Mouse (Mus musculus) bone marrow macrophage, adult 2 months (primary cell): Measurements from ENCODE around the gene Trim46. TPM values are rescaled to one million over a fixed set of nuclear protein-coding genes. Genes with fewer than 3 reads are reported as not detected.

Experiments used
- H3K27ac ChIP-seq: 2 replicates; pipeline ENCODE4 v1.5.1; 2012; ENCODE audit warnings: low read depth, low read length; ENCODE audit not compliant: insufficient read depth
- H3K4me1 ChIP-seq: 2 replicates; pipeline ENCODE4 v1.6.1; 2012; ENCODE audit warnings: low read length; ENCODE audit not compliant: control insufficient read depth, insufficient read depth
- H3K4me3 ChIP-seq: 2 replicates; pipeline ENCODE4 v1.5.1; 2012; ENCODE audit warnings: mild to moderate bottlenecking, low read length, moderate library complexity; ENCODE audit not compliant: insufficient read depth
- CTCF ChIP-seq: IDR thresholded peaks from 2 replicates; pipeline ENCODE4 v1.5.1; 2012; ENCODE audit warnings: low read depth, mild to moderate bottlenecking, low read length, moderate library complexity
- POLR2A ChIP-seq: IDR thresholded peaks from 2 replicates; pipeline ENCODE4 v1.6.1; 2012; ENCODE audit warnings: mild to moderate bottlenecking, low read depth, low read length, borderline replicate concordance
- polyA plus RNA-seq: library from polyadenylated mRNA; stranded (reverse); fragments of >200 nt; gene quantifications from 2 replicates; pipeline ENCODE4 v1.2.4, GENCODE M21; 2012; ENCODE audit not compliant: missing spikeins, insufficient read depth, insufficient read length

Trim46 gene
- polyA plus RNA-seq, 1 experiment = 0.34 TPM

DNA sequence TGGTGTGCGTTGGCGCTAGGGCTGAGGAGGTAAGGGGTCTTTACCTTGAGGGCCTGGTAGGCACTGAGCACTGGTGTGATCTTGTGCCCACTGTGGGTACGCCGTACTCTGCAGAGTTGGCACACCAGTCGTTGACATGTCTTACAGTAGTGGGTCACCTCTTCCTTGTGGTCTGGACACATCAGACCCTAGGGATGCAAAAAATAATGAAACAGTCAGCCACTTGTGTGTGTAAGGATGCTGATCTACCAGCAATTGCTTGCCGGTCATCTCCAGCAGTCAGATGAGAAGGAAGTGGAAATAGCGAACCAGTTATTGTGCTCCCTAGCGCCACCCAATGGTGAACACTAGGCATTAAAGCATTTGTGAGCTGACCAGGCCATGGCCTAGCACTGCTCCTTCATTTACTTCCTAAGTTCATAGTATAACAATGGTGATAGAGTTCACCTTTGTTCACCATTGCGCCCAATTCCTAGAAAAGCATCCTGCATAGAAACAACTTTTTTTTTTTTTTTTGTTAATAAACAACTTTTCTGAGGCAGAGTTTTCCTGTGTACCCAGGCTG lies 3.7 kb downstream of the Trim46 start:
- TF ChIP-seq CTCF (peak; percentile 34; the same call in 1 of the 2 replicates), POLR2A (no peak)
- Histone ChIP-seq H3K4me3 (no peak overlapping the region), H3K4me1 (peaks cover 4% of the 10 kb centered on the region), H3K27ac (no peak overlapping the region)

DNA sequence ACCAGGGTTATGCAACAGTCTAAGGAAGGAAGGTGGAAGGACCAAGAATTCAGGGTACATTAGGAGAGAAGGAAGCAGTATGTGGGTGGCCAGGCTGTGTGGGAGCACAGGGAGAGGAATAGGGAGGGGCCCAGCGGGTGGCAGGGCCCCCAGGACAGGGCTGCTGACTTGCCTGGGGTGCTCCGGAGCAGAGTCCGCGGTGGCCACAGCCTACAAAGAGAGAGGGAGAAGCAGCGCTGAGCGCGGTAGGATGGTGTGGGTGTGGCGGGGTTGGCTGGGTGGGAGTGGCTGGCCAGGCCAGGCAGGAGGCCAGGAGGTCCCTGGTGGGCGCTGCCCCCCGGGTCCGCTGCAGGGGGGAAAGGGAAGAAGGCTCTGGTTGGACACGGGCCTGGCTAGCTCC lies 7.6 kb downstream of the Trim46 start:
- Histone ChIP-seq H3K4me3 (no peak overlapping the region), H3K27ac (no peak overlapping the region), H3K4me1 (peaks cover 11% of the 10 kb centered on the region)
- TF ChIP-seq POLR2A = no peak

DNA sequence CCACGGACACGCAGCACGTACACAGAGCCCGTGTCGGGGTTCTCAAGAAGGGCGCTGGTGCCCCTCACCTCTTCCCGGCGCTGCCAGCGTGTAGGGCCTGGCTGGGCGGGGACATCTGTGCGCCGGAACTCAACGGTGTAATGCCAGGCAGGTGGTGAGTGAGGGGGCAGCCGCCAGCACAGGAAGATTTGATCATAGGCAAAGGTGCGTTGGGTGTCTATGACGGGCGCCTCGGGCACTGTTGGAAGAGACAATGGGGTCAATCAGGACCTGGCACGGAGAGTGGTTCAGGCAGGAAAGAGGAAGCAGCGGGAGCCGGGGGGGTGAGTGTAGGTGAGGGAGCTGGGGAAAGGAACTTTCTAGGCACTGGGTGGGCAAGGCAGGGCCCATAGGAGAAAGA lies 8.4 kb downstream of the Trim46 start:
- Histone ChIP-seq H3K27ac (no peak overlapping the region), H3K4me3 (no peak overlapping the region), H3K4me1 (peaks cover 18% of the 10 kb centered on the region)
- TF ChIP-seq CTCF (no peak), POLR2A (no peak)

DNA sequence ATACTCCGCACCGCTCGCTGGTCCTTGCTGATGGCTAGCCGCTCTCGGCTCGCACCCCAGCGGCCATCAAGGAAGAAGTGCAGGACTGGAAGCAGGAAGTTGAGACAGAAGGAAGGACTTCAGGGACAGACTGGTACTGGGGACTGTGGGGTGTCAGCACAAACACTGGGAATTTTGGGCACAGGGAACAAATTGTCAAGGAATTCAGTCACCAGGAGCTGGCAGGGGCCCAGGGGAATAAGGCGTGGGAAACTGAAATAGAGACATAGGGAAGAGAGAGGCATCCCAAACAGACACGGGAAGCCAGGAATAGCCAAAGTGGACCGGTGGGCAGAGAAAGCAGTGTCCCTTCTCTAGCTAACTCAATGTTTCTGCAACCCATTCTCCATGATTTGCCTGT lies 9.6 kb downstream of the Trim46 start:
- no peak for TF ChIP-seq POLR2A
- TF ChIP-seq CTCF = no peak
- Histone ChIP-seq H3K4me1 (peaks cover 18% of the 10 kb centered on the region), H3K4me3 (no peak overlapping the region)

DNA sequence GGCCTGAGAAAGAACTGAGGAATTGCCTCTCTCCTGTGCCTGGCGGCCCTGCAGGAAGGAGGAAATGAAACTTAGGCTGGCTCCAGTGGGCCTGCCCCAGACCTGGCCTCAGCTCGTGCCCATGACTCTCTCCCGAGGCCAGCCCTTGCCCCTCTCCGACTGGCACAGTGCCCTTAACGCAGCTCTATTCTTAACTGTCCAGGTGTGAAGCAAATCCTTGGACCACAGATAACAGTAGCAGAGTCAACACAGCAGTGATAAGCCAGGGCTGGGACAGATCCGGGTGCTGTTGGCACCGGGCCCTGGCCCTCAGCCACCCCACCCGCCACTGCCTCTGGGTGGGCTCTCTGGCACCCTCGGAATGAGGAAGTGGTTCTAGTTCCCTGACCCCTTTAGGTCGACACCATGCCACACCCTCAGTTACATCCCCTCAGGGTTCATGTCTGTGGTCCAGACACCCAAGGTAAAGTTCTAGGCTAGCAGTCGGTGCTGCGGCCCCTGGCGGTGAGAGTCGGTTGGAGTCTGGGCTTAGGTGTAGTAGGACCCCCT lies 12.5 kb downstream of the Trim46 start:
- Histone ChIP-seq H3K4me1 (peaks cover 20% of the 10 kb centered on the region), H3K27ac (peak overlapping the region; percentile 48), H3K4me3 (no peak overlapping the region)
- TF ChIP-seq POLR2A = no peak
- TF ChIP-seq CTCF = no peak

More for the DNA sequence above, 9.6 kb downstream of the Trim46 start:
- H3K27ac ChIP-seq = no peak overlapping the region

DNA sequence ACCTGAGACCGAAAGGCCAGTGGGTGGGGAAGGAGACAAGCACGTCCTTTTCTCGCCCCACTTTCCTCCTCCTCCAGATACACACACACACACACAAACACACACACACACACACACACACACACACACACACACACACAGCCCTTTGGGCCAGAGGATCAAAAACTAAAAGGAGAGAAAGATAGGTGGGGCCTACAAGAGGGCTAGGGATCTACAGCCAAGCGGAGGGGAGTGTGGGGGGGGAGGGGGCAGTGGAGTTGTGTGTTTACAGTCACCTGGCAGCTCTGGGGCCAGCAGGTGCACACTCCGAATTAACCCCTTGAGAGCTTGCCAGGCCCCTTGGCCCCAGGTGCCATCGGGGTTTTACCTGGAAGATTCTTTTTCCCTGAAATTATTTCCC lies 13.5 kb downstream of the Trim46 start:
- peaks cover 24% of the 10 kb centered on the region for H3K4me1 ChIP-seq
- H3K4me3 ChIP-seq = no peak overlapping the region
- TF ChIP-seq CTCF (no peak), POLR2A (no peak)
- H3K27ac ChIP-seq = no peak overlapping the region

DNA sequence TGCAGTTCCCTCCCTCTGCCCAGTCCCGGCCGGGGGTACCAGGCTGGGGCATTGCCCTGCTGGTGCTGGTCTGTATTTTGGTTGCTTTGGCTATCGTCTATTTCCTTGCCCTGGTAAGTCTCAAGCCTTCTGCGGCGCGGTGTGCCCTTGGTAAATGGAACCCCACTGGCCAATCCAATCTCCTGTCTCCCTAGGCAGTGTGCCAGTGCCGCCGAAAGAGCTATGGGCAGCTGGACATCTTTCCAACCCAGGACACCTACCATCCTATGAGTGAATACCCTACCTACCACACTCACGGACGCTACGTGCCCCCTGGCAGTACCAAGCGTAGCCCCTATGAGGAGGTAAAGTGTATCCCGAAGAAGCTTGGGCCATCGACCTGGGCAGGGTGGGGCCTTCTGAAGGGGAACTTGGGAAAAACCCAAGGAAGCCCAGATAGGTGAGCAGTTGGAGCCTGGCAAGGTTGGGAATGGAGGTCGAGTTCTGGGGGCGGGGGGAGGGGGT lies 14.3 kb downstream of the Trim46 start:
- H3K27ac ChIP-seq = no peak overlapping the region
- H3K4me1 ChIP-seq = peaks cover 25% of the 10 kb centered on the region
- no peak for TF ChIP-seq POLR2A
- TF ChIP-seq CTCF = no peak
- H3K4me3 ChIP-seq = no peak overlapping the region

DNA sequence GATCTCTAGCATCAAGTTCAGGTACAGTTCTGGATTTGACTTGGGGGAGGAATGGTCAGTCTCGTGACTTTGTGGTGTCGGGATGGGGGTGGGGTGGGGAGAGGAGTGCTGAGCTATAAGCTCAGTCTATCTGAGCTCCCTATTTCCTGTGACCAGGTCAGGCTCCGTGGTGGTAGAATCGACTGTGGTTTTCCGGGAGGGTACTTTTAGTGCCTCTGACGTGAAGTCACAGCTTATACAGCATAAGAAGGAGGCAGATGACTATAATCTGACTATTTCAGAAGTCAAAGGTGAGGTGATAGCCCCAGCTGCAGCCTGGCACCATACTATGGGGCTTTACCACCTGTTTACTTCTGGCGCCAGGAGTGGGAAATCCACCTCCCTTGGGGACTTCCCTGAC lies 14.8 kb downstream of the Trim46 start:
- H3K27ac ChIP-seq = no peak overlapping the region
- TF ChIP-seq CTCF (no peak), POLR2A (no peak)
- H3K4me3 ChIP-seq = no peak overlapping the region
- H3K4me1 ChIP-seq = peaks cover 25% of the 10 kb centered on the region

DNA sequence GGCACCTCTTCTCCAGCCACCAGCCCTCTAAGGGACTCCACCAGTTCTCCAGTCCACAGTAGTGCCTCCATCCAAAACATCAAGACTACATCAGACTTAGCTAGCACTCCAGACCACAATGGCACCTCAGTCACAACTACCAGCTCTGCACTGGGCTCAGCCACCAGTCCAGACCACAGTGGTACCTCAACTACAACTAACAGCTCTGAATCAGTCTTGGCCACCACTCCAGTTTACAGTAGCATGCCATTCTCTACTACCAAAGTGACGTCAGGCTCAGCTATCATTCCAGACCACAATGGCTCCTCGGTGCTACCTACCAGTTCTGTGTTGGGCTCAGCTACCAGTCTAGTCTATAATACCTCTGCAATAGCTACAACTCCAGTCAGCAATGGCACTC lies 15.5 kb downstream of the Trim46 start:
- Histone ChIP-seq H3K27ac (no peak overlapping the region), H3K4me3 (no peak overlapping the region), H3K4me1 (peaks cover 25% of the 10 kb centered on the region)
- no peak for TF ChIP-seq CTCF
- TF ChIP-seq POLR2A = no peak

DNA sequence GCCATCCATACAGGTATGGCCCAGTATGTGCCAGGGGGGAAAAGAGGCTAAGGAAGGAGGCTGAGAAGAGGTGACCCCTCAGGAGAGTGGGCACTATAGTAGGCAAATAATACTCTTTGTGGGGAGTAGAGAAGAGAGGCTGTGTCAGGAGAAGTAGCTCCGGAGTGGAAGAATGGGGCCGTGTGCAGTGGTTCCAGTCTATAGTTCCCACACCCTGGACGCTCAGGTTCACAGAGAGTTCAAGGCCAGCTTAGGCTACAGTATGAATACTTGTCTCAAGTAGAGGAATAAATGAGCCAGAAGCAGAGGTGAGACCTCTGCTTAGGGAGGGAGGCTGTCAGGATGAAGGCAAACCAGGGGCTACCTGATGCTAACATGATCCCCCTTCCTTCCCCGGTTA lies 16.8 kb downstream of the Trim46 start:
- peaks cover 21% of the 10 kb centered on the region for H3K4me1 ChIP-seq
- H3K4me3 ChIP-seq = no peak overlapping the region
- TF ChIP-seq CTCF = no peak
- no peak for TF ChIP-seq POLR2A
- no peak overlapping the region for H3K27ac ChIP-seq
